Mouse (Mus musculus) liver, embryonic 11.5 days (tissue): ENCODE data around the gene Aldh4a1. TPM values are rescaled to one million over a fixed set of nuclear protein-coding genes. Genes with fewer than 3 reads are reported as not detected.
A peak's percentile ranks its signal among the peaks of the same experiment; 100 is the strongest.

Source experiments
- ATAC-seq: fragments of 200-750 bp; cut with Nextera tagmentation; replicated peaks from 2 replicates; pipeline ENCODE4 v1.8.0; 2017; ENCODE audit warnings: moderate number of reproducible peaks, mild to moderate bottlenecking, moderate TSS enrichment, moderate library complexity; ENCODE audit not compliant: low FRiP score
- DNase-seq: peaks from one replicate; pipeline ENCODE4 v3.0.0-alpha.2; 2017; ENCODE audit warnings: low spot score
- H3K27ac ChIP-seq: fragments of 300-500 bp; sonication (generic); 2 replicates; pipeline ENCODE4 v1.5.1; 2014; ENCODE audit warnings: mild to moderate bottlenecking, low read depth, low read length, control low read depth
- H3K27me3 ChIP-seq: fragments of 300-500 bp; sonication (generic); replicated peaks from 2 replicates; pipeline ENCODE4 v1.6.1; 2014; ENCODE audit warnings: low read length, mixed read lengths; ENCODE audit not compliant: control insufficient read depth, insufficient read depth
- H3K36me3 ChIP-seq: fragments of 300-500 bp; sonication (generic); 2 replicates; pipeline ENCODE4 v1.6.1; 2014; ENCODE audit warnings: mild to moderate bottlenecking, low read length, moderate library complexity, mixed read lengths; ENCODE audit not compliant: control insufficient read depth, insufficient read depth
- H3K4me1 ChIP-seq: fragments of 300-500 bp; sonication (generic); replicated peaks from 2 replicates; pipeline ENCODE4 v1.6.1; 2014; ENCODE audit warnings: low read length, mixed read lengths; ENCODE audit not compliant: control insufficient read depth, insufficient read depth
- H3K4me2 ChIP-seq: fragments of 300-500 bp; sonication (generic); 2 replicates; pipeline ENCODE4 v1.6.1; 2014; ENCODE audit warnings: mild to moderate bottlenecking, control low read depth, moderate library complexity
- H3K4me3 ChIP-seq: fragments of 300-500 bp; sonication (generic); 2 replicates; pipeline ENCODE4 v1.5.1; 2014; ENCODE audit warnings: low read depth, low read length, control low read depth
- H3K9ac ChIP-seq: fragments of 300-500 bp; sonication (generic); 2 replicates; pipeline ENCODE4 v1.6.1; 2014; ENCODE audit warnings: low read depth, low read length, control low read depth
- H3K9me3 ChIP-seq: fragments of 300-500 bp; sonication (generic); 2 replicates; pipeline ENCODE4 v1.6.1; 2016; ENCODE audit warnings: low read length, inconsistent platforms, mixed read lengths; ENCODE audit not compliant: control insufficient read depth
- WGBS: fragments of 180-500 bp; shearing (Covaris S2); extraction: QIAGEN DNeasy Blood & Tissue Kit; methylation state at CpG from one replicate; pipeline ENCODE4 v1.1.7; 2014; 5-methylcytosine and 5-hydroxymethylcytosine counted together
- polyA plus RNA-seq: library from polyadenylated mRNA; unstranded; fragments of >200 nt; fragmentation: Nextera tagmentation; extraction: Ambion mirVana; gene quantifications from 2 replicates; pipeline ENCODE4 v1.2.1, GENCODE M21; 2014

Aldh4a1 gene
- polyA plus RNA-seq, 1 experiment from 2014 or later: 45.2 TPM

GRCm38 (mm10) chr4:139606732-139607131 lies 15.9 kb upstream of the Aldh4a1 start:
- WGBS: 90% methylated on average over 5 of the region's 5 CpGs
- H3K36me3 ChIP-seq: peaks cover 7% of the 10 kb centered on the region
- no peak overlapping the region for H3K27ac ChIP-seq
- ATAC-seq (no peak), DNase-seq (no peak)
- no peaks in the 10 kb centered on the region for H3K9me3 ChIP-seq
- H3K27me3 ChIP-seq: no peaks in the 10 kb centered on the region
- no peak overlapping the region for H3K9ac ChIP-seq
- no peak overlapping the region for H3K4me2 ChIP-seq
- peaks cover 9% of the 10 kb centered on the region for H3K4me1 ChIP-seq
- H3K4me3 ChIP-seq: no peak overlapping the region

DNA sequence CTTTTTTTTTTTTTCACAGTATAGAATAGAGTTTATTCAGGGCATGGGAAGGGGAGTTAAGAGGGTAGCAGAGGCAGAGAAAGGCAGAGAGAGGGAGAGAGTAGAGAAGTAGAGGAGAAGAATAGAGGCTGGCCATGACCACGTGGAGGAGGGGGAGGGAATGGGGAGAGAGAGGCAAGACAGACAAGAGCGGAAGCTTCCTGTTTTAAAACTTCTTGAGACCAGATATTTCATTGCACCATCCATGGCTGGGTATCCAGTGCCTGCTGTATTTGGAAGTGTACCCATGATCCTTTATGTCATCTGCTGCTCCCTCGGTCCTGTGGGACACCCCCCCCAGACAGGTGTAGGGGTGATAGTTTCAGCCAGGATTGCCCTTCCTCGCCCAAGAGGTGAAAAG lies 13.7 kb upstream of the Aldh4a1 start:
- no peak for ATAC-seq
- no peak overlapping the region for H3K4me3 ChIP-seq

GRCm38 (mm10) chr4:139610954-139611353 lies 11.7 kb upstream of the Aldh4a1 start:
- Histone ChIP-seq H3K4me1 (peaks cover 4% of the 10 kb centered on the region; the same call in 1 of the 2 replicates), H3K9me3 (0 out of 2 replicates have a peak, but pooled peaks cover 4% of the 10 kb centered on the region), H3K9ac (no peak overlapping the region), H3K4me3 (no peak overlapping the region), H3K36me3 (peaks cover 19% of the 10 kb centered on the region), H3K27me3 (no peaks in the 10 kb centered on the region), H3K4me2 (no peak overlapping the region), H3K27ac (peak overlapping the region; percentile 8; the same call in 1 of the 2 replicates)
- ATAC-seq: no peak
- 77% methylated on average over 6 of the region's 6 CpGs for WGBS
- DNase-seq: no peak

More for the DNA sequence above, 13.7 kb upstream of the Aldh4a1 start:
- no peak overlapping the region for H3K9ac ChIP-seq
- no peaks in the 10 kb centered on the region for H3K27me3 ChIP-seq
- WGBS: 57% methylated on average over 4 of the region's 4 CpGs
- H3K4me2 ChIP-seq: no peak overlapping the region
- DNase-seq: no peak
- peaks cover 16% of the 10 kb centered on the region for H3K36me3 ChIP-seq
- no peak overlapping the region for H3K27ac ChIP-seq
- no peaks in the 10 kb centered on the region for H3K4me1 ChIP-seq
- H3K9me3 ChIP-seq: 0 out of 2 replicates have a peak, but pooled peaks cover 4% of the 10 kb centered on the region

GRCm38 (mm10) chr4:139611542-139611953 lies 11.1 kb upstream of the Aldh4a1 start:
- no peaks in the 10 kb centered on the region for H3K27me3 ChIP-seq
- H3K27ac ChIP-seq: peak overlapping the region; percentile 8; the same call in 1 of the 2 replicates
- H3K9me3 ChIP-seq: 0 out of 2 replicates have a peak, but pooled peaks cover 4% of the 10 kb centered on the region
- H3K4me1 ChIP-seq: peaks cover 7% of the 10 kb centered on the region; the same call in 1 of the 2 replicates
- 0 out of 2 replicates have a peak overlapping the region, but pooled peaks have one; percentile 6 for H3K4me3 ChIP-seq
- peaks cover 19% of the 10 kb centered on the region for H3K36me3 ChIP-seq
- peak; percentile 74 for DNase-seq
- no peak for ATAC-seq
- WGBS: 6% methylated on average over 10 of the region's 10 CpGs
- peak overlapping the region; percentile 52 for H3K4me2 ChIP-seq
- H3K9ac ChIP-seq: no peak overlapping the region

DNA sequence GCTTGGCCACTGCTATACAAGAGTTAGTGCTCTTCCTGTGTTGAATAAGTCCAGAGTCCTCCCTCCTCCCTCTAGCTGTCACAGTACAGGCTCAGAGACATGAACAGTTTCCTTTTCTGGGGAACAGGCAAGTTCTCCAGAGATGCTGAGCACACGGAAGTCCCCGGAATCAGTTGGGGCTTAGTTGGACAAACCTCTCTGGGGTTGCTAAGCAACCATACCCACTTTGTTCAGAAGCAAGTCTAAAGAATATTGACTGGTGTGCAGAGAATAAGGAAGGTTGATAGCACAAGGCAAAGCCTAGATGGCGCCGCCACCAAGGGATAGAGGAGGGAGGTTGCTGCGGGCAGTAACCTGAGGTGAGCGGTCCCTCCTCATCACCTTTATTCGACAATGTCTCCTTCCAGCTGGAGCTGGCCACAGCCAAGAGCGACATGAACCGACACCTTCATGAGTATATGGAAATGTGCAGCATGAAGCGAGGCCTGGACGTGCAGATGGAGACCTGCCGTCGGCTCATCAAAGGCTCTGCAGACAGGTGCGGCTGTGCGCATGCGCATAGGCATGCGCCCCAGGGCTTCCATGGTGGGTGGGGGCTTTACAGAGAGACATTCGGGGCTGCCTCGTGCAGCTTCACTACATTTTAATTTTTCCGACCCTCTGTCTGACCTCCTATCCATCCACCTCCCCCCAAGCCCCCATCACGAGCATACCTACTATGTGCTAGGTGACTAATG lies 8.0 kb upstream of the Aldh4a1 start:
- Histone ChIP-seq H3K9ac (no peak overlapping the region), H3K4me2 (no peak overlapping the region; the same call in 1 of the 2 replicates), H3K27me3 (no peaks in the 10 kb centered on the region), H3K4me1 (peaks cover 7% of the 10 kb centered on the region; the same call in 1 of the 2 replicates), H3K36me3 (peaks cover 19% of the 10 kb centered on the region), H3K4me3 (no peak overlapping the region), H3K9me3 (0 out of 2 replicates have a peak, but pooled peaks cover 4% of the 10 kb centered on the region), H3K27ac (no peak overlapping the region)
- ATAC-seq (no peak), DNase-seq (no peak)
- WGBS: 88% methylated on average over 21 of the region's 21 CpGs

- Histone ChIP-seq H3K27me3 (no peaks in the 10 kb centered on the region), H3K9me3 (0 out of 2 replicates have a peak, but pooled peaks cover 4% of the 10 kb centered on the region), H3K27ac (peak overlapping the region; percentile 66), H3K4me3 (peak overlapping the region; percentile 65), H3K4me2 (peak overlapping the region; percentile 85), H3K9ac (peak overlapping the region; percentile 74), H3K4me1 (peaks cover 7% of the 10 kb centered on the region; the same call in 1 of the 2 replicates), H3K36me3 (peaks cover 19% of the 10 kb centered on the region)
- WGBS: 8% methylated on average over 24 of the region's 24 CpGs
- no peak for DNase-seq
- peak; percentile 95 for ATAC-seq
Measured at GRCm38 (mm10) chr4:139616276-139617000, 6.2 kb upstream of the Aldh4a1 start.

GRCm38 (mm10) chr4:139617001-139617364 lies 5.7 kb upstream of the Aldh4a1 start:
- H3K27ac ChIP-seq: no peak overlapping the region; the same call in 1 of the 2 replicates
- 49% methylated on average over 3 of the region's 3 CpGs for WGBS

GRCm38 (mm10) chr4:139619765-139620164 lies 2.9 kb upstream of the Aldh4a1 start:
- ATAC-seq (no peak), DNase-seq (no peak)
- 69% methylated on average over 6 of the region's 6 CpGs for WGBS
- H3K4me3 ChIP-seq: no peak overlapping the region
- H3K4me2 ChIP-seq: no peak overlapping the region
- no peak overlapping the region for H3K9ac ChIP-seq
- no peaks in the 10 kb centered on the region for H3K9me3 ChIP-seq
- no peaks in the 10 kb centered on the region for H3K27me3 ChIP-seq
- H3K36me3 ChIP-seq: peaks cover 2% of the 10 kb centered on the region; the same call in 1 of the 2 replicates
- peaks cover 12% of the 10 kb centered on the region for H3K4me1 ChIP-seq
- no peak overlapping the region for H3K27ac ChIP-seq

More at GRCm38 (mm10) chr4:139617001-139617364, 5.7 kb upstream of the Aldh4a1 start:
- Histone ChIP-seq H3K9ac (peak overlapping the region; percentile 44), H3K36me3 (peaks cover 19% of the 10 kb centered on the region), H3K4me1 (peaks cover 7% of the 10 kb centered on the region; the same call in 1 of the 2 replicates), H3K4me2 (peak overlapping the region; percentile 85), H3K9me3 (0 out of 2 replicates have a peak, but pooled peaks cover 4% of the 10 kb centered on the region), H3K4me3 (peak overlapping the region; percentile 65), H3K27me3 (no peaks in the 10 kb centered on the region)
- no peak for ATAC-seq
- DNase-seq: no peak
